Mouse (Mus musculus): Measurements from ENCODE around the gene Zfp113. TPM values are rescaled to one million over a fixed set of nuclear protein-coding genes. Genes with fewer than 3 reads are reported as not detected.

Zfp113 gene
- 8.3 to 11.6 TPM (median 9.5 TPM) in 4 replicates for total RNA-seq (2023)

GRCm38 (mm10) chr5:138155443-138155976 is at the start of gene Zfp113:
TSS of gene Zfp113 (minus strand) at chr5:138155744.

GRCm38 (mm10) chr5:138193771-138194727 is 38.5 kb upstream of the Zfp113 start, which contains the start of gene Mblac1:
TSS of gene Mblac1 (plus strand) at chr5:138194314.

GRCm38 (mm10) chr5:138186950-138187638 is 31.6 kb upstream of the Zfp113 start, which contains the start of the genes Taf6 and Cnpy4:
TSS of gene Taf6 (minus strand) at chr5:138187451.
TSS of gene Cnpy4 (plus strand) at chr5:138187485.

GRCm38 (mm10) chr5:138171695-138172491 is 16.3 kb upstream of the Zfp113 start, which contains the start of the genes Ap4m1 and Mcm7:
TSS of gene Ap4m1 (plus strand) at chr5:138172002.
TSS of gene Mcm7 (minus strand) at chr5:138172422.

GRCm38 (mm10) chr5:138160842-138161665 is 5.5 kb upstream of the Zfp113 start, which contains the start of gene Cops6:
TSS of gene Cops6 (plus strand) at chr5:138161071.

GRCm38 (mm10) chr5:138116255-138117198 is 39.0 kb downstream of the Zfp113 start, which contains the start of gene Zscan21:
TSS of gene Zscan21 (plus strand) at chr5:138116903.

Other genes starting within 250 kb of the Zfp113 start
- gene Cyp3a13, start 234.1 kb downstream of the Zfp113 start, total RNA-seq (2023): not detected in 4 replicates
- not detected in 4 replicates for gene Gjc3, start 192.6 kb downstream of the Zfp113 start, total RNA-seq (2023)
- not detected in 4 replicates for gene Azgp1, start 174.2 kb downstream of the Zfp113 start, total RNA-seq (2023)
- not detected in 4 replicates for gene Smok3a, start 134.5 kb downstream of the Zfp113 start, total RNA-seq (2023)
- not detected in 4 replicates for gene Smok3b, start 134.3 kb downstream of the Zfp113 start, total RNA-seq (2023)
- not detected in 4 replicates for gene Smok3c, start 102.5 kb downstream of the Zfp113 start, total RNA-seq (2023)
- gene Zkscan1, start 70.7 kb downstream of the Zfp113 start, total RNA-seq (2023): 16.7 to 18.6 TPM (median 17.1 TPM) in 4 replicates
- gene Zscan21, start 38.8 kb downstream of the Zfp113 start, total RNA-seq (2023): 7.5 to 14.3 TPM (median 10.9 TPM) in 4 replicates
- 48.8 to 54.2 TPM (median 50.0 TPM) in 4 replicates for gene Cops6, start 5.3 kb upstream of the Zfp113 start, total RNA-seq (2023)
- gene Ap4m1, start 16.3 kb upstream of the Zfp113 start, total RNA-seq (2023): 33.4 to 38.4 TPM (median 35.6 TPM) in 4 replicates
- gene Mcm7, start 16.7 kb upstream of the Zfp113 start, total RNA-seq (2023): 50.1 to 67.0 TPM (median 54.9 TPM) in 4 replicates
- gene Taf6, start 31.7 kb upstream of the Zfp113 start, total RNA-seq (2023): 27.6 to 29.1 TPM (median 28.3 TPM) in 4 replicates
- gene Cnpy4, start 31.7 kb upstream of the Zfp113 start, total RNA-seq (2023): 14.6 to 16.4 TPM (median 15.4 TPM) in 4 replicates
- 0.91 to 1.6 TPM (median 1.3 TPM) in 4 replicates for gene Mblac1, start 38.6 kb upstream of the Zfp113 start, total RNA-seq (2023)
- not detected in 4 replicates for gene Nxpe5, start 70.2 kb upstream of the Zfp113 start, total RNA-seq (2023)
- gene Lamtor4, start 99.7 kb upstream of the Zfp113 start, total RNA-seq (2023): 30.0 to 42.9 TPM (median 38.4 TPM) in 4 replicates
- gene BC037034, start 108.3 kb upstream of the Zfp113 start, total RNA-seq (2023): 47.3 to 60.1 TPM (median 49.0 TPM) in 4 replicates
- not detected in 4 replicates for gene Gal3st4, start 117.1 kb upstream of the Zfp113 start, total RNA-seq (2023)
- gene Gm43720, start 124.2 kb upstream of the Zfp113 start, total RNA-seq (2023): not detected in 4 replicates
- 2.0 to 3.0 TPM (median 2.0 TPM) in 4 replicates for gene Gpc2, start 124.3 kb upstream of the Zfp113 start, total RNA-seq (2023)
- 0.12 TPM in 1 of 4 replicates, not detected in the others for gene Stag3, start 124.5 kb upstream of the Zfp113 start, total RNA-seq (2023)
- gene Pvrig, start 186.2 kb upstream of the Zfp113 start, total RNA-seq (2023): 0.53 TPM in 1 of 4 replicates, not detected in the others

All from B cell, adult 62 days (primary cell).